Mouse (Mus musculus): ENCODE measurements at regions not wholly inside any gene's neighbourhood (a gene's known extent, or its start where the extent isn't known, plus 50 kb on each side); places are given as distances from the start of the nearest gene placed in this dataset.

DNA sequence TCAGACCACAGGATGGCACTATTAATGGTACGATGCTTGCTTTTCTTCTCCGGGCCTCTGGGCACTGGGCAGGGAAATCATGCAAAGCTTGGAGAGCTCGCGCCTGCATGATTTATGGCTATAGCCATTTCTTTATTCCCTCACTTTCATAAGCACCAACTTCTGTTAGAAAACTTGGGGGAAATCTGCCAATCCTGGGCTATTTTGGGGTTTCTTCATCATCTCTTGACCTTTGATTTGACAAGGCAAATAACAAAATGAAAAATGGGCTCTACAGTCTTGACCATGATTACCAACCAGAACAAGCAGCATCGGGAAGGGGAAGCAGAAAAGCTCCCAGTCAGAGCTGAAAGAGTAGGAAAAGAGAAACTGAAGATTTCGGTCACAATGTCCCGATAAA, 57.1 kb upstream of the Fbxl4 start:
- no peak for DNase-seq

DNA sequence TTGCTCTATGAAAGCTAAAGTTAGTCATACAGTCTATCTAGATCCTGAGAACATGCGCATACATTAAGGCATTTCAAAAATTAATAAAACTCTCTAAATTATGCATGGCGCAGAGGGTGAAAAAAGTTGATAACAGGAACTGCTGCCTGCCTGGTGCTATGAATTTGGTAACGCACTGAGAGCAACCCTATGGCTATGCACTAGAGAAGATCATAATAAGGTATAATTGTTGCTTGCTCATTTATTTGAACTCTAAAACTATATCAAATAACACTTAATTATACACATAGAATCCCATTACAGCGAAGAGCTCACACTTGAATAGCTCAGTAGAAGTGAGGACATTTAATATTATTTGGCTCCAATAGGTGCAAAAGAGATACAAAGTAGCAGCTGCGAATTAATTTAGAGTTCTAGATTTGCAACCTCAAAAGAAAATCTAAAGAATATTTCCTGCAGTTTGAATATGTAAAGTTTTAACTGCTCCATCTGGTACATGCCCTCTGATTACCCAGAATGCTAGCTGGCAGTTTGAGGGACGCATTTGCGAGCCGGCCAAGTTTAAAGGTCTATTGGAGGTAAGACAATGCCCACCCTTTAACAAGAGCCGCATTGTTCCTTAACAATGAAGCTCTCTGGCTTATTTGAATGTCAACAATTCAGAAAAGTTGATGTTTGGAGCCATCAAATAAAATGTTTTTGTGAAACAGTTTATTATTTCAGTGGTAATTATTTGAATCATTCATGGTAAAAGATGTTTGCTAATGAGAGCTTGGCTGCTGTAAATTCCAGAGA, 56.0 kb upstream of the Fbxl4 start:
- no peak for DNase-seq

- DNase-seq: no peak
Measured at GRCm38 (mm10) chr4:22301943-22302215, 55.5 kb upstream of the Fbxl4 start.

DNA sequence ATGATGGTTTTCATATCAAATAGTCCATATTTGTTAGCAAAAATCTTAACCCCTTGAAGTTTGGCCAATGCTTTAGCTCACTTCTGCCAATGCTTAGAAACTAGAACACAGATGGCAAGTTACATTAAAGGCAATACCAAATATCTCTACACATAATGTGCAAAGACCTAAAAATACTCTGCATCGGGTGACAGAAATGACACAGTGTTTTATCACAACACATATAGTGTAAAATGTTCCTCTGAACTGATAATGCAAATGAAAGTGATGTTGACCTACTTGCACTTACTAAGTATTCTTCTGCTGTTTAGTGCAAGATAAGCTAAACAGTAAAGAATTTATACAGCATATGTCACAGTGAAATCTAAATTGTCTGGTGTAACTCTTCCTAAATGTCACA, 55.1 kb upstream of the Fbxl4 start:
- DNase-seq: no peak
